10 mouse cellular contexts compared by ENCODE assay signal in the genomic region with DNA sequence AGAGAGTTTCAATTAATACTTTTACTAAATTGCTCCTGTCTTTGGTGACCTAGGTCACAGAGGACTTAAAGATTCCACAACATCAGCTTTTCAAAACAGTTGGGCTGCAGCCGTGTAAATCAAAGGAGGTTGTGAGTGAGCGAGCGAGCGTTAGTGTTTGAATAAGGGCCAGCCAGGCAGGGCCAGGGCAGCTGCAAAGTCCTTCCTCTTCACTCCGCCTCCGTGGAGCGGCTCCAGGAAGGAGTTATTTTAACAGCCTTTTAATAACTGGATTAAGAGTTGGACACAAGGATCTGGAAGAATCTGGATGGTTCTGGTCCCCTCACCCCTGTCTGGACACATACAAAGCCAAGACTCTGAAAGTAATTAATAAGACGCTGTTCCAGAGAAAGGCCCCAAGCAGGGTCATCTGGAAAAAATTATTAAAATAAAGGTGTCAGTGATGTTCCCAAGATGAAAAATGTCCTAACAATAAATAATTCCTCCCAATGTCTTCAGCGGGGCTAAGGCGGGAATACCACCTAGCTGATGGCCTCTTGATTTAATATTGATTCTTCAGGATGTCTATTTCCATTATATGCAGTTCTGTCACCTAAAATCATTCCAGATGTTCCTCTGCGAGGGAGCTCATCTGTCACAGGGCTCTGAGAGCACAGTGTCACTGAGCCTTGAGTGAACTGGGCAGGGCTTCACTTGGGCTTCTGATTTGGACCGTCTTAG.
A peak's percentile ranks its signal among the peaks of the same experiment; 100 is the strongest.
DNase-seq lines count a peak whose midpoint lies in the region; ATAC-seq and TF ChIP-seq lines count a peak whose summit lies in the region.
"Had no signal": no experiment of that assay in that cellular context is flagged by ENCODE, and none has a peak within 500 bp of the region (broad histone marks: within the 10 kb centered on the region; RNA-seq: fewer than 3 reads in every experiment).

No protein-coding gene starts in this region.

- no peaks in the 10 kb centered on the region for H3K9me3 ChIP-seq in intestine, embryonic 14.5 days (ENCODE audit: control insufficient read depth, low read length)
- no peaks in the 10 kb centered on the region for H3K9me3 ChIP-seq in intestine, postnatal 0 days (ENCODE audit: control insufficient read depth)
- H3K9me3 ChIP-seq in hindbrain, embryonic 13.5 days: no peaks in the 10 kb centered on the region
- H3K9me3 ChIP-seq: liver, embryonic 13.5 days had no signal

- ATAC-seq in intestine, embryonic 14.5 days (replicated peaks; ENCODE audit: low FRiP score, low TSS enrichment, low read depth): no peak; the same call in 1 of the 2 replicates
- ATAC-seq in intestine, postnatal 0 days: no peak
- ATAC-seq in hindbrain, embryonic 13.5 days (ENCODE audit: low FRiP score): no peak

- no peak for TF ChIP-seq CTCF in intestine, postnatal 0 days (IDR thresholded peaks at IDR 0.05; ENCODE audit: low read depth)
- TF ChIP-seq CTCF in heart, adult 2 months (IDR thresholded peaks at IDR 0.05): no peak

- intact Hi-C loops in heart, adult 2 months (cut with DNase I): no loop called here

- H3K4me1 ChIP-seq in intestine, embryonic 14.5 days (replicated peaks; ENCODE audit: control insufficient read depth, insufficient read depth, low read length): peaks cover 32% of the 10 kb centered on the region
- H3K4me1 ChIP-seq in intestine, postnatal 0 days (replicated peaks; ENCODE audit: control insufficient read depth, insufficient read depth, low read length): no peaks in the 10 kb centered on the region; the same call in 1 of the 2 replicates
- H3K4me1 ChIP-seq in heart, adult 2 months (ENCODE audit: control insufficient read depth, insufficient read depth, low read length): no peaks in the 10 kb centered on the region
- no peaks in the 10 kb centered on the region; the same call in 1 of the 2 replicates for H3K4me1 ChIP-seq in hindbrain, embryonic 13.5 days (replicated peaks)
- H3K4me1 ChIP-seq: liver, embryonic 13.5 days had no signal

- H3K4me2 ChIP-seq in intestine, embryonic 14.5 days (ENCODE audit: low read length): no peak overlapping the region
- no peak overlapping the region for H3K4me2 ChIP-seq in intestine, postnatal 0 days (replicated peaks; ENCODE audit: low read depth)
- no peak overlapping the region for H3K4me2 ChIP-seq in hindbrain, embryonic 13.5 days
- H3K4me2 ChIP-seq: liver, embryonic 13.5 days had no signal

- no peaks in the 10 kb centered on the region for H3K27me3 ChIP-seq in intestine, embryonic 14.5 days (replicated peaks; ENCODE audit: control insufficient read depth, insufficient read depth, low read length)
- 0 out of 2 replicates have a peak, but pooled peaks cover 2% of the 10 kb centered on the region for H3K27me3 ChIP-seq in intestine, postnatal 0 days (replicated peaks; ENCODE audit: control insufficient read depth, insufficient read depth, low read length)
- H3K27me3 ChIP-seq in heart, adult 2 months (ENCODE audit: control insufficient read depth, insufficient read depth, low read length): no peaks in the 10 kb centered on the region
- 0 out of 2 replicates have a peak, but pooled peaks cover 2% of the 10 kb centered on the region for H3K27me3 ChIP-seq in hindbrain, embryonic 13.5 days
- H3K27me3 ChIP-seq: CH12.LX; liver, embryonic 13.5 days had no signal

- DNase-seq in intestine, embryonic 14.5 days (ENCODE audit: low spot score): peak; percentile 70
- peak; percentile 65 for DNase-seq in heart, adult 2 months
- peak; percentile 58 to 75 for DNase-seq in kidney, postnatal 25 days
- DNase-seq in ovary, postnatal 10 days (ENCODE audit: low spot score): peak; percentile 24
- DNase-seq in thymus, postnatal 14 days: no peak
- no peak for DNase-seq in right cerebral cortex, postnatal 4 days
- DNase-seq: liver, embryonic 13.5 days had no signal

- WGBS in intestine, embryonic 14.5 days: 14% methylated on average over 12 of the region's 12 CpGs
- 27% methylated on average over 12 of the region's 12 CpGs for WGBS in intestine, postnatal 0 days
- WGBS in heart, adult 2 months: 37% methylated on average over 12 of the region's 12 CpGs
- WGBS in hindbrain, embryonic 13.5 days: 46% methylated on average over 12 of the region's 12 CpGs

- no peak overlapping the region for H3K9ac ChIP-seq in intestine, embryonic 14.5 days (ENCODE audit: low read length)
- no peak overlapping the region for H3K9ac ChIP-seq in intestine, postnatal 0 days (ENCODE audit: low read depth, low read length)
- no peak overlapping the region for H3K9ac ChIP-seq in heart, adult 2 months (ENCODE audit: low read depth, low read length)
- H3K9ac ChIP-seq in hindbrain, embryonic 13.5 days: no peak overlapping the region
- H3K9ac ChIP-seq: liver, embryonic 13.5 days had no signal

- no peaks in the 10 kb centered on the region for H3K79me2 ChIP-seq in heart, adult 2 months (replicated peaks; ENCODE audit: control insufficient read depth, insufficient read depth, low read length)

- no peak for TF ChIP-seq POLR2A in heart, adult 2 months (IDR thresholded peaks at IDR 0.05; ENCODE audit: insufficient read depth, low read depth, low read length)

- no peak for TF ChIP-seq EP300 in heart, adult 2 months (IDR thresholded peaks at IDR 0.05; ENCODE audit: insufficient read depth, low read depth, low read length)

- no peak overlapping the region for H3K4me3 ChIP-seq in intestine, embryonic 14.5 days (ENCODE audit: low read depth, low read length)
- H3K4me3 ChIP-seq in intestine, postnatal 0 days (ENCODE audit: low read depth, low read length): no peak overlapping the region
- no peak overlapping the region for H3K4me3 ChIP-seq in heart, adult 2 months
- no peak overlapping the region for H3K4me3 ChIP-seq in hindbrain, embryonic 13.5 days
- H3K4me3 ChIP-seq: liver, embryonic 13.5 days had no signal

- no peaks in the 10 kb centered on the region for H3K36me3 ChIP-seq in intestine, embryonic 14.5 days (ENCODE audit: control insufficient read depth, insufficient read depth, low read length)
- no peaks in the 10 kb centered on the region for H3K36me3 ChIP-seq in intestine, postnatal 0 days (ENCODE audit: control insufficient read depth, insufficient read depth)
- H3K36me3 ChIP-seq in heart, adult 2 months (ENCODE audit: control insufficient read depth, insufficient read depth, low read length): no peaks in the 10 kb centered on the region
- no peaks in the 10 kb centered on the region for H3K36me3 ChIP-seq in hindbrain, embryonic 13.5 days
- H3K36me3 ChIP-seq: liver, embryonic 13.5 days had no signal

- peak overlapping the region; percentile 77 for H3K27ac ChIP-seq in intestine, embryonic 14.5 days (ENCODE audit: low read depth)
- no peak overlapping the region for H3K27ac ChIP-seq in intestine, postnatal 0 days (ENCODE audit: low read depth, low read length)
- no peak overlapping the region for H3K27ac ChIP-seq in heart, adult 2 months
- no peak overlapping the region for H3K27ac ChIP-seq in hindbrain, embryonic 13.5 days
- H3K27ac ChIP-seq: liver, embryonic 13.5 days had no signal

Comparison
In these comparisons a context has a peak if more than half of its experiments do, and no peak if none do; other contexts are left out.
1. DNase-seq: peak in intestine, embryonic 14.5 days (single experiment), heart, adult 2 months (2 of 2), kidney, postnatal 25 days (2 of 2) and ovary, postnatal 10 days (single experiment); none in thymus, postnatal 14 days (single experiment) and right cerebral cortex, postnatal 4 days (single experiment).